Mouse (Mus musculus): ENCODE measurements around the gene Unc119. TPM values are rescaled to one million over a fixed set of nuclear protein-coding genes. Genes with fewer than 3 reads are reported as not detected.
A peak's percentile ranks its signal among the peaks of the same experiment; 100 is the strongest.

The Unc119 gene
- polyA plus RNA-seq, 1 experiment from 2014 or later = 37.1 TPM

- Histone ChIP-seq H3K9ac (ENCODE audit: low read length) (no peak overlapping the region), H3K4me2 (ENCODE audit: low read depth, low read length) (no peak overlapping the region), H3K36me3 (ENCODE audit: control insufficient read depth, insufficient read depth) (peaks cover 9% of the 10 kb centered on the region), H3K27ac (ENCODE audit: low read length) (no peak overlapping the region), H3K27me3 (ENCODE audit: control insufficient read depth, insufficient read depth, low read length) (no peaks in the 10 kb centered on the region), H3K4me1 (ENCODE audit: control insufficient read depth, insufficient read depth, low read length) (peaks cover 41% of the 10 kb centered on the region), H3K9me3 (replicated peaks; ENCODE audit: control insufficient read depth, low read length) (no peaks in the 10 kb centered on the region), H3K4me3 (ENCODE audit: low read length) (no peak overlapping the region)
- ATAC-seq (replicated peaks; ENCODE audit: extremely low read depth, insufficient read depth, low FRiP score) = no peak
- whole genome bisulfite sequencing = 76% methylated on average over 9 of the region's 9 CpGs
These were observed 4.6 kb downstream of the Unc119 start for GRCm38 (mm10) chr11:78347908-78348307.

GRCm38 (mm10) chr11:78348474-78348873 is 5.2 kb downstream of the Unc119 start:
- no peak overlapping the region for H3K4me2 ChIP-seq (ENCODE audit: low read depth, low read length)
- no peaks in the 10 kb centered on the region for H3K9me3 ChIP-seq (replicated peaks; ENCODE audit: control insufficient read depth, low read length)
- H3K27me3 ChIP-seq (ENCODE audit: control insufficient read depth, insufficient read depth, low read length) = no peaks in the 10 kb centered on the region
- H3K9ac ChIP-seq (ENCODE audit: low read length) = no peak overlapping the region
- peaks cover 41% of the 10 kb centered on the region for H3K4me1 ChIP-seq (ENCODE audit: control insufficient read depth, insufficient read depth, low read length)
- H3K36me3 ChIP-seq (ENCODE audit: control insufficient read depth, insufficient read depth) = peaks cover 9% of the 10 kb centered on the region
- WGBS = 65% methylated on average over 7 of the region's 7 CpGs
- no peak overlapping the region for H3K27ac ChIP-seq (ENCODE audit: low read length)
- no peak for ATAC-seq (replicated peaks; ENCODE audit: extremely low read depth, insufficient read depth, low FRiP score)
- no peak overlapping the region for H3K4me3 ChIP-seq (ENCODE audit: low read length)

DNA sequence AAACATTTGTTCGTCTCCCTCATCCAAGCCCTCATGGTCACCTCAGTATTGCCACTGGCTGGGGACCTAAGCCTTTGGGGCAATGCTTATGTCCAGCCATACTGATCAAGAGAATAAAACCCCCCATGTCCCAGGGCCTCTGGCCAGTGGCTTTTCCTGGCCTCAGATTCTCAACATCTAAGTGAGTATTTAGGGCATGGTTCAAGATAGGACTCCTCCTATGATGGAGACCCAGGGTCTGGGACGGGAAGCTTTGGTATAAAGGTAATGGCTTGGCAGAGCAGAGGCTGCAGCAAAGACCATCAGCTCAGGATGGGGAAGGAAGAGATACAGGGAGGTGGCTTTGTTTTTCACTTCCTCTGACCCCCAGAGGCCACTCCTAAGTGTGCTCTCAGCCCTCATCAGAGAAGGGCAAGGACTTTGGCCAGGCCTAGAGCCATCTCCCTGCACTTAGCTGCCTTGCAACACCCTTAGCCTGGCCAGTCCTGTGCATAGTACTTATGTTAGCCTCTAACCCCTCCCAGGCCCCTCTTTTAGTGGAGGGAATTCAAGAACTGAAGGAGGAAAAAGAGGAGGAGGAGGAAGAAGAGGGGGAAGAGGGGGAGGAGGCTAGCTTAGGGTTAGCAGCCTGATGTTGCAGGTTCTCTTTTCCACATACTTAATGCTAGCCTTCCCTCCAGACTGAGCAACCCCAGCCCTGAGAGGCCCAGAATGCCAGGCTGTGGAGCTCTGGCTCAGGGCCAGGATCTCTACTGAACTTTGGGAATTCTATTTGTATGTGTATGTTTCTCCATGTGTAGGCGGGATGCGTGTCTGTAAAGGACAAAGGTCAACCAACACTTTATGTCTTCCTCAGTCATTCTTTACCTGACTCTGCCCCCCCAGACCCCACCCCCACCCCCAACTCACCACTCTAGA is 6.4 kb downstream of the Unc119 start:
- Histone ChIP-seq H3K36me3 (ENCODE audit: control insufficient read depth, insufficient read depth) (peaks cover 9% of the 10 kb centered on the region), H3K27me3 (ENCODE audit: control insufficient read depth, insufficient read depth, low read length) (no peaks in the 10 kb centered on the region), H3K9ac (ENCODE audit: low read length) (no peak overlapping the region), H3K4me2 (ENCODE audit: low read depth, low read length) (no peak overlapping the region), H3K4me3 (ENCODE audit: low read length) (no peak overlapping the region), H3K4me1 (ENCODE audit: control insufficient read depth, insufficient read depth, low read length) (peaks cover 33% of the 10 kb centered on the region), H3K27ac (ENCODE audit: low read length) (peak overlapping the region; percentile 9; the same call in 1 of the 2 replicates), H3K9me3 (replicated peaks; ENCODE audit: control insufficient read depth, low read length) (no peaks in the 10 kb centered on the region)
- ATAC-seq (replicated peaks; ENCODE audit: extremely low read depth, insufficient read depth, low FRiP score) = no peak
- 59% methylated on average over 4 of the region's 4 CpGs for WGBS

GRCm38 (mm10) chr11:78353081-78353480 is 9.8 kb downstream of the Unc119 start:
- no peak overlapping the region for H3K9ac ChIP-seq (ENCODE audit: low read length)
- no peak overlapping the region for H3K4me3 ChIP-seq (ENCODE audit: low read length)
- H3K27ac ChIP-seq (ENCODE audit: low read length) = no peak overlapping the region
- 74% methylated on average over 1 of the region's 1 CpGs for WGBS
- H3K4me2 ChIP-seq (ENCODE audit: low read depth, low read length) = no peak overlapping the region
- no peak for ATAC-seq (replicated peaks; ENCODE audit: extremely low read depth, insufficient read depth, low FRiP score)
- peaks cover 9% of the 10 kb centered on the region for H3K36me3 ChIP-seq (ENCODE audit: control insufficient read depth, insufficient read depth)
- peaks cover 8% of the 10 kb centered on the region for H3K4me1 ChIP-seq (ENCODE audit: control insufficient read depth, insufficient read depth, low read length)
- no peaks in the 10 kb centered on the region for H3K27me3 ChIP-seq (ENCODE audit: control insufficient read depth, insufficient read depth, low read length)
- no peaks in the 10 kb centered on the region for H3K9me3 ChIP-seq (replicated peaks; ENCODE audit: control insufficient read depth, low read length)

GRCm38 (mm10) chr11:78354905-78355304 is 11.6 kb downstream of the Unc119 start:
- Histone ChIP-seq H3K4me1 (ENCODE audit: control insufficient read depth, insufficient read depth, low read length) (peaks cover 2% of the 10 kb centered on the region), H3K4me2 (ENCODE audit: low read depth, low read length) (no peak overlapping the region), H3K4me3 (ENCODE audit: low read length) (no peak overlapping the region), H3K27ac (ENCODE audit: low read length) (no peak overlapping the region), H3K36me3 (ENCODE audit: control insufficient read depth, insufficient read depth) (no peaks in the 10 kb centered on the region), H3K27me3 (ENCODE audit: control insufficient read depth, insufficient read depth, low read length) (no peaks in the 10 kb centered on the region), H3K9ac (ENCODE audit: low read length) (no peak overlapping the region), H3K9me3 (replicated peaks; ENCODE audit: control insufficient read depth, low read length) (no peaks in the 10 kb centered on the region)
- 54% methylated on average over 6 of the region's 6 CpGs for WGBS
- no peak for ATAC-seq (replicated peaks; ENCODE audit: extremely low read depth, insufficient read depth, low FRiP score)

DNA sequence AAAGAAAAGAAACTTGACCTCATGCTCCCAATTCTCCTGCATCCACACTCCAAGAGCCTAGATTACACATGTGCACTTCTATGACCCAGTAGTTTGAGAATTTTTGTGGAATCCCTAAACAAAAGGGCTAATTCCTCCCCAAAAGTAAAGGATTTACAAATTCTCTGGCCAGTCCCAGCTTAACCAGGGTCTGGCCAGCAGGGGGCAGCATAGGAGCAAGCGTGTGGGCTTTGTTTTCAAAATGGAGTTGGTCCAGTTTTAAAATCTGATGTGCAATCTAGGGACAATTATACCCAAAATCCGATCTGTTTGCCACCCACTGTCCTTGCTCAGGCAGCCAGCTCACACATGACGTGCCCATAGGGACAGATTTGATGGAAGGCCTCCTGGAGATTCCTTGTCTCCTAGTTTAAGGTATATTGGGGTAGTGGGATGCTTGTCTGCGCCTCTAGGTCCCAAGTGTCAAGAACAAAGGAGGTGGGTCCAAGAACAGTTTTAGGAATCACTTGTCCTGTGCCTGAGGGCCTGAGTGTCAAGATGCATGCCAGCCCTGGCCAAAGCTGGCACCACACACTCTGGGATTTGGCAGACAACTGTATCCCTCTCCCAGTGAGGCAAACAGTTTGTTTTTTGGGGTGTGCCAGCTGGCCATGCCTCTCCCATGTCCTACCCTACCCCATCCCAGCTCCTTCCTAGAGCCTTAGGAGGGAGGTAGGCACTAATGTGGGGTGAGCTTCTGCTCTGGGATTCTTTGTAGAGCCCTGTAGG is 12.4 kb downstream of the Unc119 start:
- H3K4me2 ChIP-seq (ENCODE audit: low read depth, low read length) = no peak overlapping the region
- ATAC-seq (replicated peaks; ENCODE audit: extremely low read depth, insufficient read depth, low FRiP score) = no peak
- H3K27ac ChIP-seq (ENCODE audit: low read length) = no peak overlapping the region
- H3K9ac ChIP-seq (ENCODE audit: low read length) = no peak overlapping the region
- no peaks in the 10 kb centered on the region for H3K36me3 ChIP-seq (ENCODE audit: control insufficient read depth, insufficient read depth)
- no peak overlapping the region for H3K4me3 ChIP-seq (ENCODE audit: low read length)
- 38% methylated on average over 4 of the region's 4 CpGs for WGBS
- H3K27me3 ChIP-seq (ENCODE audit: control insufficient read depth, insufficient read depth, low read length) = no peaks in the 10 kb centered on the region
- H3K9me3 ChIP-seq (replicated peaks; ENCODE audit: control insufficient read depth, low read length) = no peaks in the 10 kb centered on the region
- no peaks in the 10 kb centered on the region for H3K4me1 ChIP-seq (ENCODE audit: control insufficient read depth, insufficient read depth, low read length)

DNA sequence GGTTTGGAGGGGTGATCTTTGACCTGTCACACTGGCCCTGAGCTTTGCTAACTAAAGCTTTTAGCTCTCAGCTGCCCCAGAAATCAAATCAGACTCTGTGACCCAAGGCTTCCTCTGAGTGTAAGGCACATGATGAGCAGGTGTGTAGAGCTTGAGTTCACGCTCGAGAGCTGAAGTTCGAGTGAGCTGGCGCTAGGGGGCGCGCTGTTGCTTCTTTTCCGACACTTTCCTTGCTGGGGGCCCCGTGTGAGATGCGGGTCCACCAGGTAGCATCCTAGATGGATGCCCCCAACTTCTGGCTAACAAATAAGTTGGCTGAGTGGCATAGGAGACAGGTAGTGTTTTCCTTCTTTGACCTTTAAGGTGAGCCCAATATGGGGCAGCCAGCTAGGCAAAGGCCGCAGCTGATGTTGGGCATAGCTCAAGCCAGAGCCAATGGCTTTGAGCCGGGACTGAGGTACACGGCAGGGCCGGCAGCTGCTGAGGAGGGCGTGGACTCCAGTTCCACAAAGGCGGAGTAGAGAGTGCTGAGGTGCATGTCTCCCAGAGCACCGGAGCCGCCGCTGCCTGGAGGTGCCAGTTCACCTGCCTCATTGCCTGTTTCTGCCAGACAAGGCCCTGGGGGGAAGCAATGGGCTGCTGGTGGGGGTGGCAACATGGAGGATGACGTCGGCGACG is 15.2 kb downstream of the Unc119 start:
- H3K9me3 ChIP-seq (replicated peaks; ENCODE audit: control insufficient read depth, low read length) = no peaks in the 10 kb centered on the region
- no peak for ATAC-seq (replicated peaks; ENCODE audit: extremely low read depth, insufficient read depth, low FRiP score)
- no peak overlapping the region for H3K4me3 ChIP-seq (ENCODE audit: low read length)
- H3K9ac ChIP-seq (ENCODE audit: low read length) = no peak overlapping the region
- 19% methylated on average over 22 of the region's 22 CpGs for WGBS
- H3K36me3 ChIP-seq (ENCODE audit: control insufficient read depth, insufficient read depth) = no peaks in the 10 kb centered on the region
- no peak overlapping the region for H3K27ac ChIP-seq (ENCODE audit: low read length)
- no peak overlapping the region for H3K4me2 ChIP-seq (ENCODE audit: low read depth, low read length)
- H3K4me1 ChIP-seq (ENCODE audit: control insufficient read depth, insufficient read depth, low read length) = no peaks in the 10 kb centered on the region
- no peaks in the 10 kb centered on the region for H3K27me3 ChIP-seq (ENCODE audit: control insufficient read depth, insufficient read depth, low read length)

DNA sequence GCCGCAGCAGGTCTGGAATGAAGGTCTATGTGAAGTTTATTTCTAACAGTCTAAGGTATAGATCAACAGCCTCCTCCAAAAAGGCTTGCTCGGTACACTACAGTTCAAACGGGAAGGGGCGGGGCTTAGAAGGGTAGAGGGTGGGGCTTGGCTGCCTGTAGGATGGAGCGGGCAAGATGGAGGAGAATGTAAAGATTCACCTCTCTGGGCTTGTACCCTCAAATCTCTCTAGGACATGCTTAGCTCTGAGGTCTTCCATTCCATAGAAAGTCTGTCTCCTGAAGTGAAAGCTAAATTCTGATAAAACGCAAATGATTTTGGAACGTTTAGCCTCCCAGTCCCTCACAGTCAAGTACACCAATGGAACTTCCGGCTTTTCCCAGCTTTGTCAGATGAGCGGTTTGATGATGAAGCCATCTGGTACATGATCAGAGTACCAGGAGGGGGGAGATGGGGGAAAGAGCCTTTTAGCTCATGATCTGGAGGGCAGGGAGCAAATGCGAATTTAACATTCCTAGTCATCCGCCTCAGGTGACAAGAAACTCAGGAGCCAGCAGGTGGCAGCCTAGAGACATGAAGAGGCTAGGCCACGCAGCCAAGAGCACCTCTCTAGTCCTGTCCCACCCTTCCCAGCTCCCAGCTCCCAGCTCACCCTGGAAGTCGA is 17.0 kb downstream of the Unc119 start:
- H3K4me1 ChIP-seq (ENCODE audit: control insufficient read depth, insufficient read depth, low read length) = no peaks in the 10 kb centered on the region
- peak; percentile 71 for ATAC-seq (replicated peaks; ENCODE audit: extremely low read depth, insufficient read depth, low FRiP score)

More for the DNA sequence above, 17.0 kb downstream of the Unc119 start:
- Histone ChIP-seq H3K27ac (ENCODE audit: low read length) (no peak overlapping the region), H3K4me3 (ENCODE audit: low read length) (peak overlapping the region; percentile 50), H3K9ac (ENCODE audit: low read length) (0 out of 2 replicates have a peak overlapping the region, but pooled peaks have one; percentile 14), H3K27me3 (ENCODE audit: control insufficient read depth, insufficient read depth, low read length) (no peaks in the 10 kb centered on the region), H3K4me2 (ENCODE audit: low read depth, low read length) (peak overlapping the region; percentile 74), H3K9me3 (replicated peaks; ENCODE audit: control insufficient read depth, low read length) (no peaks in the 10 kb centered on the region), H3K36me3 (ENCODE audit: control insufficient read depth, insufficient read depth) (no peaks in the 10 kb centered on the region)
- WGBS = 8% methylated on average over 13 of the region's 13 CpGs
